Mouse (Mus musculus) heart, adult 9 months (tissue): ENCODE measurements around the gene Tas2r116.

ENCODE experiments used
- DNase-seq, 2 experiments: peaks; one replicate each; pipeline ENCODE4 v3.0.0; 2022; ENCODE audit warnings: low spot score in 2 of 2

The Tas2r116 gene

DNA sequence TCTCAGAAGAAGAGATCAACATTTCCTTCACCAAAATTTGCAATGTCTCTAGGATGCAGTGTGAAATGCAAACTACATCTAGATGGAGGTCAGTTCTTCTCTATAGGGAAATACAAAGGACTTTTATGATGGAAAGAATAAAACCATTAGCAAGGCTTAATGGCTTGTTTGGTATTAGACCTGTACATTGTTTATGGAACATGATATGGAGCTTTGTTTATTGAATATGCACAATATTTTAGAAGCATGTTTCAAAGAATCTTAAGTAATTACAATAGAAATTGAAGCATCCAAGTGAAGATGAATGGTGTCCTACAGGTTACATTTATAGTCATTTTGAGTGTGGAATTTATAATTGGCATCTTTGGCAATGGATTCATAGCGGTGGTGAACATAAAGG, at the start of gene Tas2r116:
Tas2r116 (plus strand) TSS at position 301 of the 400 bp plus-strand sequence.
- DNase-seq, result no peak

DNA sequence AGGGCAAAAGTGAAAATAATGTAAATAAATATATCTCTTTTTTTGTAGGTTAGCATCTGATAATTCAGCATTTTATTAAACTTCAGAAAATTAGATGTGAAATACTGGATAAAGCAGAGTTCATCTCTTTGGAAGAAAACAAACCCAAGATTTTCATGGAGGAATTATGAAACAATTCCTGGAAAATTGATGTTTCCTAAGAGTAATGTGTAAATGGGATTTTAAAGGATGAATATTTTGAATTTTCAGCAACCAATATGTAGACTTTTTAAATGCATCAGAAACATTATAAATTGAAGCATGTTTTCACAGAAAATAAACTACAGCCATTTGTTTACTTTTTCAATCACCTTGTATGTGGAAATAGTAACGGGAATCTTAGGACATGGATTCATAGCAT, 8.4 kb upstream of the Tas2r116 start, which contains the start of gene Tas2r123:
Tas2r123 (plus strand) TSS at position 301 of the 400 bp plus-strand sequence.
- DNase-seq, result no peak

DNA sequence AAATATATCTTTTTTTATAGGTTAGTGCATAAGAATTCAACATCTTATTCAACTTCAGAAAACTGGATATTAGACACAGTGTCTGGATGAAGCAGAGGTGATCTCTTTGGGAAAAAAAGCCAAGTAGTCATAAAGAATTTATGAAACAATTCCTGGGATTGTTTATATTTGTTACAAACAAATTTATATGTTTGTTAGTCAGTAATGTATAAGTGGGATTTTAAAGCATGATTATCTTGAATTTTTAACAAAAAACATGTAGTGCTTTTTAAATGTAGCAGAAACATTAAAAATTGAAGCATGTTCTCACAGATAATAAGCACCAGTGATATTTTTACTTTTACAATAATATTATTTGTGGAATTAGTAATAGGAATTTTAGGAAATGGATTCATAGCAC, 12.5 kb downstream of the Tas2r116 start, which contains the start of gene Tas2r110:
Tas2r110 (plus strand) TSS at position 301 of the 400 bp plus-strand sequence.
- DNase-seq, result no peak

DNA sequence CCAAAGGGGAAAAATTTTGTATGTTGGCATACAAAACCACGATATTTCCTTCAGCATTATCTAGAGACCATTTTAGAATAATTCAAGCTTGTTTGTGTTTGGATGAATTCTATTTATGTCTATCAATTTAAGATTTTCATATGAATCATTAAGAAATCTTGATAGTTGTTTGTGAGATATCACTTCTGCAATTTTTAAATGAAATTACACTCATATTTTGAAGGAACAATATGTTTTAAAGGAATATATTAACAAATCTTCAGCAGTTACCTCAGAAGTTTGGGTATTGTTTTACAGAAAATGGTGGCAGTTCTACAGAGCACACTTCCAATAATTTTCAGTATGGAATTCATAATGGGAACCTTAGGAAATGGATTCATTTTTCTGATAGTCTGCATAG, 37.5 kb downstream of the Tas2r116 start, which contains the start of gene Tas2r113:
Tas2r113 (plus strand) TSS at position 301 of the 400 bp plus-strand sequence.
- no peak for DNase-seq
